Mouse (Mus musculus): ENCODE measurements at regions not wholly inside any gene's neighbourhood (a gene's known extent, or its start where the extent isn't known, plus 50 kb on each side); places are given as distances from the start of the nearest gene placed in this dataset.

GRCm38 (mm10) chr11:24341650-24342049 lies 263.8 kb downstream of the Bcl11a start:
- no peak for DNase-seq (ENCODE audit: low spot score)

GRCm38 (mm10) chr11:24342176-24342575 lies 264.3 kb downstream of the Bcl11a start:
- DNase-seq (ENCODE audit: low spot score): no peak

- no peak for DNase-seq (ENCODE audit: low spot score)
Measured at GRCm38 (mm10) chr11:24342732-24343131, 264.9 kb downstream of the Bcl11a start.

GRCm38 (mm10) chr11:24347225-24347624 lies 269.4 kb downstream of the Bcl11a start:
- DNase-seq (ENCODE audit: low spot score): no peak

GRCm38 (mm10) chr11:24348741-24349140 lies 270.9 kb downstream of the Bcl11a start:
- no peak for DNase-seq (ENCODE audit: low spot score)

GRCm38 (mm10) chr11:24349967-24350643 lies 272.2 kb downstream of the Bcl11a start:
- no peak for DNase-seq (ENCODE audit: low spot score)

- DNase-seq (ENCODE audit: low spot score): no peak
Measured at GRCm38 (mm10) chr11:24350839-24351238, 273.0 kb downstream of the Bcl11a start.

GRCm38 (mm10) chr11:24352071-24352470 lies 274.2 kb downstream of the Bcl11a start:
- DNase-seq (ENCODE audit: low spot score): no peak

GRCm38 (mm10) chr11:24353056-24353455 lies 275.2 kb downstream of the Bcl11a start:
- DNase-seq (ENCODE audit: low spot score): peak; percentile 8

GRCm38 (mm10) chr11:24357388-24357787 lies 279.5 kb downstream of the Bcl11a start:
- DNase-seq (ENCODE audit: low spot score): no peak

- DNase-seq (ENCODE audit: low spot score): no peak
Measured at GRCm38 (mm10) chr11:24359086-24359485, 281.2 kb downstream of the Bcl11a start.

GRCm38 (mm10) chr11:24361998-24362687 lies 284.3 kb downstream of the Bcl11a start:
- no peak for DNase-seq (ENCODE audit: low spot score)

- no peak for DNase-seq (ENCODE audit: low spot score)
Measured at GRCm38 (mm10) chr11:24362688-24363035, 284.8 kb downstream of the Bcl11a start.

GRCm38 (mm10) chr11:24363418-24364364 lies 285.8 kb downstream of the Bcl11a start:
- no peak for DNase-seq (ENCODE audit: low spot score)

- no peak for DNase-seq (ENCODE audit: low spot score)
Measured at GRCm38 (mm10) chr11:24370198-24370860, 292.5 kb downstream of the Bcl11a start.

- no peak for DNase-seq (ENCODE audit: low spot score)
Measured at GRCm38 (mm10) chr11:24370861-24371686, 293.2 kb downstream of the Bcl11a start.

GRCm38 (mm10) chr11:24371687-24371950 lies 293.8 kb downstream of the Bcl11a start:
- no peak for DNase-seq (ENCODE audit: low spot score)

GRCm38 (mm10) chr11:24371963-24372362 lies 294.1 kb downstream of the Bcl11a start:
- DNase-seq (ENCODE audit: low spot score): no peak

- DNase-seq (ENCODE audit: low spot score): no peak
Measured at GRCm38 (mm10) chr11:24372616-24373015, 294.8 kb downstream of the Bcl11a start.

- no peak for DNase-seq (ENCODE audit: low spot score)
Measured at GRCm38 (mm10) chr11:24373301-24373700, 295.4 kb downstream of the Bcl11a start.

- DNase-seq (ENCODE audit: low spot score): no peak
Measured at GRCm38 (mm10) chr11:24377530-24377929, 299.7 kb downstream of the Bcl11a start.

Measured in left cerebral cortex, adult 11 months (tissue).